Mouse (Mus musculus): ENCODE measurements around the gene Nf1.

The Nf1 gene

GRCm38 (mm10) chr11:79584191-79584590, 244.7 kb downstream of the Nf1 start:
- DNase-seq (ENCODE audit: low read depth, low spot score) = peak; percentile 68

DNA sequence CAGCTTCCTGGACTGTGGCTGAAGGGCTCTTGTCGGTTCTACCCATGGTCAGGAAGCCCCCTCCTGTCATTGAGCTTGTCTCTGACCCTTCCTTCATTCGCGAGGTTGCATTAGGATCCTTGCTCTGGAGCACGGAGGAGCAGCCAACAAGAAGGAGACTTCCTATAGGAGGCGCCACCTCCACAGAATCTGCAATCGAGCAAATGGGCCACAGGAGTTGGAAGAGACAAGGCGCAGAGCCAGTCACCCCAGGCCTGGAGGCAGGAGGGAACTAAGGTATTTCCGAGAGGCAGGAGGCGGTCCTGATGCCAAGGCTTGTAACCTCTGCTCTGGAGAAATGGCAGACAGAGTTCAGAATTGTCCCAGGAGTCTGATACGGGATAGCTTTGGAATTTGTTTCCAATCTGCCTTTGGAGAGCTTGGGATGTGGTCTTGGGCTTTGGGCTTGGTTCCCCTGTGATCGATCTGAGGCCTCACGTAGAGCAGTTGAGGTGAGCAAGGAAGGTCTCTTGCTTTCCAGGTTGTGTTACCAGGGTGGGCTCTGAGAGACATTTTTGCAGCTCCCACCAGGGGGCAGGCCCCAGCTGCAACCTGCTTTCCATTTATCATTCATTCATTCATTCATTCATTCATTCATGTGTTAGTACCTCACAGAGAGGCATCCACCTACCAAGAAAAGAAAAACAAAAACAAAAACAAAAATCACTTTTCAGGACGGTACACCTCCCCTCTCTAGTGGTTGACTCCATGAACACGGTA, 250.0 kb downstream of the Nf1 start:
- peak; percentile 60 for DNase-seq (ENCODE audit: low read depth, low spot score)

- peak; percentile 74 for DNase-seq (ENCODE audit: low read depth, low spot score)
Measured at GRCm38 (mm10) chr11:79590664-79591590, 251.4 kb downstream of the Nf1 start, which contains the start of gene Rab11fip4. Rab11fip4 (plus strand) TSS chr11:79591212.

GRCm38 (mm10) chr11:79591591-79591975, 252.1 kb downstream of the Nf1 start:
- no peak for DNase-seq (ENCODE audit: low read depth, low spot score)

- no peak for DNase-seq (ENCODE audit: low read depth, low spot score)
Measured at GRCm38 (mm10) chr11:79593495-79593894, 254.0 kb downstream of the Nf1 start.

DNA sequence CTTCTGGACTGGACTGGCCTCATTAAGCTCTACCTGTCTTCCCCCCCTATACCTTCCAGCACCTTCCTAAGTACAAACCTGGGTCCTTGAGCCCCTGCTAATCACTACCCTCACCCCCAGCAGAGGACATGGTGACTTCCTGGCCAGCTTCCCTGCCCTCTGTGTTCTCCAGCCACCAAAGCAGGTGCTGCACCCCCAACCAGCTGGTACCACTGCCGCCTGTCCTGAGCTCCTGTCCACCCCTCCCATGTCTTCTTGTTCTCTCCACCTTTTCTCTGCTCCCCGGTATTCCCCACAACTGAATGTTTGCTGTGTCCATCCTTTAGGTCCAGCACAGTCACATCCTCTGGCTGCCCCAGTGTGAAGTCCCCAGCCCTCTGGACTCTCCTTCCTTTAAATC, 271.0 kb downstream of the Nf1 start:
- DNase-seq (ENCODE audit: low read depth, low spot score) = no peak

DNA sequence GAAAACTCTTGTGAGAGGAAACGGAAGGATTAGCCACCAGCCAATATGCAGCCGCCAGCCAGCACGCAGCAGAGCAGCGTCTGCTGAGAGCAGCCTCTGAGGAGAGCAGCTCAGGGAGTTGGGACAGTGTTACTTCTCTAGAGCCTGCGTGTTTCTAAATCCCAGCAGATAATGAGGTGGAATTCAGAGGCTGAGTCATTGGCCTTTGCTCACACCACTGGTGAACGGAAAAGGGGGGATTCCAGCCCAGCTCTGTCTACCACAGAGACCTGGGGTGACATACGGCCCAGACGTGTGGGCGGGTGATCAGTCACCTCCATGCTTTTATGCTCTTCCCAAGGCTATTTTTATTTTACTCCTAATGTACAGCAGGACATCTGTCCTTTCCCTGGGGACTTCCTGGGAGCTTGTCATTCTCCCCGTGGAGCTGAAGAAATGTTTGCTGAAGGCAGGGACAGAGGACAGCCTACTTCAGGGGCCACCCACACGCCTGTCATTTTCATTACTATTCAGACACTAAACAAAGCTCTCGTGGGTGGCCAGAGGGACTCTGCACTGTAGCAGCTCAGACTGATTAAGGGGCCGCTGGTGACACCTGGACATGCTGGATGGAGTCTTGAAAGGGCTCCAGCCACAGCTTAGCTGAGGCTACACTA, 271.6 kb downstream of the Nf1 start:
- DNase-seq (ENCODE audit: low read depth, low spot score) = peak; percentile 74

GRCm38 (mm10) chr11:79612046-79612600, 272.6 kb downstream of the Nf1 start:
- DNase-seq (ENCODE audit: low read depth, low spot score) = peak; percentile 56

GRCm38 (mm10) chr11:79613084-79613483, 273.6 kb downstream of the Nf1 start:
- DNase-seq (ENCODE audit: low read depth, low spot score) = no peak

GRCm38 (mm10) chr11:79613711-79614110, 274.2 kb downstream of the Nf1 start:
- peak; percentile 43 for DNase-seq (ENCODE audit: low read depth, low spot score)

DNA sequence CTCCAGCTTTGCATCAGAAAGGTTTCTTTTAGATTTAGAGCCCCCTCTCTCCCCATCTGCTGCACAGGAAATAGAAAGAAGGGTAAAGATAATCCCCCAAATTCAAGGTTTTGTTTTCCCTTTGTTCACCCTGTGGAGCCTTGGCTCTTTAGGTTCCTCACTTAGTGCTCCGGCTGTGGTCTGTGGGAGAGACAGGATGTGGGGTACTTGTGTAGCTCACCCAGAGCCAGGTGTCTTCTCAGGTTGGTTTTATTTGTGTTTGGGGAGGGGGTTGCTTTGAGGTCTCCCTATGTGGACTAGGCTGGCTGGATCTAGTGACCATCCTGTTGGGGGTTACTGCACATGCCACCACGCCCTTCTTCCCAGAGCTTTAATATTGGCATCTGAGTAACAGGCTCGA, 275.4 kb downstream of the Nf1 start:
- DNase-seq (ENCODE audit: low read depth, low spot score) = peak; percentile 75

- DNase-seq (ENCODE audit: low read depth, low spot score) = no peak
Measured at GRCm38 (mm10) chr11:79615871-79616270, 276.4 kb downstream of the Nf1 start.

DNA sequence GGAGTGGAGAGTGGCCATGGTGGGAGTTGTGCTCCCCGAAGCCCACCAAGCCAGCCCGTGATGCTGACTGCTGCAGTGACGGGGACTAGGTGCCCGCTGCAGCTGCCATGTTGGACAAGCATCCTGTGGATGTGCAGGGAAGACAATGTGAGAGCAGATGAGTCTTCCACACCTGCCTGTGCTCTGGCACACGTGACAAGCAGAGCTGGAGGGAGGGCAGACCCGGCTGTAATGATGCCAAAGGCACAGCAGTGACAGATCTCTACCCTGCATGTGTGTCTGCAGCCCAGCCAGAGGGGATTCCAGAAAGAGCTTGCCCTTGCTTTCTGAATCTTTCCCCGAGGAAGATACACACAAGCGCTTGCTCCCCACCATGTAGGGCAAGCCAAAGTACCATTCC, 278.5 kb downstream of the Nf1 start:
- DNase-seq (ENCODE audit: low read depth, low spot score) = no peak

DNA sequence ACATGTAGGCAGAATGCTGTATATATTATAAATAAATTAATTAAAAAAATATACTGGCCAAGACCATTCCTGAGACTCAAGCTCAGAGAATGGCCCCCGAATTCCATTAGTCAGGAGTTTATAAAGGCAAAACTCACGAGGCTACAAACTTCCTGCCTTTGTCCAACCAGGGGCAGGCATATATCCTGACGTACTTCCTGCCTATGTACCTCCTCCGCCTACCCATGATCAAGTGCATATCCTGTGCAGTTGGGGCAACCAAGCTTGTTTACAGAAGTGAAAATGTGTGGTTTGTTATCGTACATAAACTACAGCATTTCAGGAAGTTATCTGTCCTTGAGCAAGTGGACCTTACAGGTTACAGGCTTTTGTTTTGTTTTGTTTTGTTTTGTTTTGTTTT, 283.5 kb downstream of the Nf1 start:
- DNase-seq (ENCODE audit: low read depth, low spot score) = peak; percentile 87

- peak; percentile 71 for DNase-seq (ENCODE audit: low read depth, low spot score)
Measured at GRCm38 (mm10) chr11:79624801-79625302, 285.4 kb downstream of the Nf1 start.

DNA sequence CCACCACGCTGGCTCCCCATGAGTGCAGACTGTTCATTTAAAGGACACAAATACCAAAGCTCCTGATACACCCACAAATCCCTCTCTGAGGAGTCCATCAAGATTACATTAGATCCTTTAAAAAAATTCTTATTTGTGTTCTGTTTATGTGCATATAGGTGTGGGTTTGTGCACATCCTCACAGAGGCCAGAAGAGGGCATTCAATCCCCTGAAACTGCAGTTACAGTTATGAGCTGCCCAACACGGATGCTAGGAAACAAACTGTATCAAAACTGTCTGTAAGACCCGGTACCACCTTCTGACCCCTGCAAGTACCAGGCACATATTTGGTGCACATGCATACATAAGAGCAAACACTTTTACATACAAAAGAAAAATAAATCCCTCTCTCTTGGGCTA, 289.2 kb downstream of the Nf1 start:
- peak; percentile 61 for DNase-seq (ENCODE audit: low read depth, low spot score)

DNA sequence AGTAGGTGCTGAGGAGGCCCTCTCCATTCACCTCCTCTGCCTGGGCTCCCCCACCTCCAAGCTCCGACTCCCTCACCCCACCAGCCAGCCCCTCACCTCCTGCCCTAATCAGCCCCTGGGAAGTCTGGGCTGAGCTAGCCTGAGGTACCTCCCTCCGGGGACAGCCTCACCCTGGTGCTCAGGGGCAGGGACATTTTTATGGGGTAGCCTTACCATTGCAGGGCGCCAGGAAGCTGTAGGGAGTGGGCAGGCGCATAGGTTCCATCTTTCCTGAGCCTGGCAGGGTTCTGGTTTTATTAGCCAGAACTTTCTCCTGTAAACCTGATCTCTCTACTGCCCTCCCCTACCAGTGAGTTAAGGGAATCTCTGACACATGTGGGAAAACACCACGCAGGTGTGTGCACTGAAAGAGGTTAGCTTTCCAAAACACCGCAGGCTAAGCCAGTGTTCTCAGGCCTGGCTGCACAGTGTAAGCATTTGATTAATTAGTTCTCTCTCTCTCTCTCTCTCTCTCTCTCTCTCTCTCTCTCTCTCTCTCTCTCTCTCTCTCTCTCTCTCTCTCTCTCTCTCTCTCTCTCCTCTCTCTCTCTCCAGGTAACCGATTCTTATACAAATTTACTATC, 290.4 kb downstream of the Nf1 start:
- DNase-seq (ENCODE audit: low read depth, low spot score) = no peak

DNA sequence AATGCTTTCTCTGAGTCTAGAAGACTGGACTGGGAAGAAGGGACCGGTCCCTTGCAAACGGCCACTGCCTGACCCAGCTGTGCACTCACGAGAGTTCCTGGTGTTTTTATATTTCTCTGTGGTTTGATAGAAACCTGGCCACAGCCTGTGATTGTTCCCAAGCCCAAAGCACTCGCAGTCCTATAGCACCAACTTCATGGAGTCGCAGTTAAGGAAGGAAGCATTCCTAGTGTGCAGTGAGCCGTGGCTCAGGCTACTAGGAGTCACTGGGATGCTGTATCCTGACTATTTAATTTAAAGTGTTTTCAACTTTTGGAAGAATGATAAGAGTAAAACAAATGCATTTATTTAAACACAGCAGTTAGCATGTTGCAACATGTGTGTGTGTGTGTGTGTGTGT, 291.0 kb downstream of the Nf1 start:
- no peak for DNase-seq (ENCODE audit: low read depth, low spot score)
